Mouse (Mus musculus): ENCODE measurements at regions not wholly inside any gene's neighbourhood (a gene's known extent, or its start where the extent isn't known, plus 50 kb on each side); places are given as distances from the start of the nearest gene placed in this dataset.
A peak's percentile ranks its signal among the peaks of the same experiment; 100 is the strongest.
"Not testable (repeated sequence)": the region's sequence is repeated elsewhere in the genome, so short reads cannot be mapped to it uniquely, and the experiment has no call there.

GRCm38 (mm10) chr16:3114473-3115335 lies 476.1 kb upstream of the Olfr161 start:
- DNase-seq (ENCODE audit: low spot score) = peak; percentile 42

GRCm38 (mm10) chr16:3115336-3116112 lies 475.3 kb upstream of the Olfr161 start:
- not testable (repeated sequence) for DNase-seq (ENCODE audit: low spot score)

- not testable (repeated sequence) for DNase-seq (ENCODE audit: low spot score)
Observed at GRCm38 (mm10) chr16:3116113-3116511, 474.7 kb upstream of the Olfr161 start.

GRCm38 (mm10) chr16:3121216-3121615 lies 469.6 kb upstream of the Olfr161 start:
- DNase-seq (ENCODE audit: low spot score) = not testable (repeated sequence)

- DNase-seq (ENCODE audit: low spot score) = not testable (repeated sequence)
Observed at GRCm38 (mm10) chr16:3122145-3122860, 468.5 kb upstream of the Olfr161 start.

- DNase-seq (ENCODE audit: low spot score) = peak; percentile 12
Observed at GRCm38 (mm10) chr16:3122861-3123477, 467.9 kb upstream of the Olfr161 start.

- DNase-seq (ENCODE audit: low spot score) = not testable (repeated sequence)
Observed at GRCm38 (mm10) chr16:3127317-3127716, 463.5 kb upstream of the Olfr161 start.
